Mouse (Mus musculus): Measurements from ENCODE around the gene Ulk4. TPM values are rescaled to one million over a fixed set of nuclear protein-coding genes. Genes with fewer than 3 reads are reported as not detected.
A peak's percentile ranks its signal among the peaks of the same experiment; 100 is the strongest.

Gene Ulk4
- polyA plus RNA-seq, 1 experiment, result 0.43 TPM

- WGBS, result 58% methylated on average over 2 of the region's 2 CpGs
- no peak for DNase-seq (ENCODE audit: low read depth, low spot score)
Measured at GRCm38 (mm10) chr9:121129533-121129932, 147.5 kb downstream of the Ulk4 start.

GRCm38 (mm10) chr9:121128934-121129333 lies 148.1 kb downstream of the Ulk4 start:
- 91% methylated on average over 8 of the region's 8 CpGs for WGBS
- DNase-seq (ENCODE audit: low read depth, low spot score), result no peak

GRCm38 (mm10) chr9:121127025-121127424 lies 150.0 kb downstream of the Ulk4 start:
- WGBS, result 45% methylated on average over 2 of the region's 2 CpGs
- DNase-seq (ENCODE audit: low read depth, low spot score), result no peak

GRCm38 (mm10) chr9:121124705-121125104 lies 152.3 kb downstream of the Ulk4 start:
- 54% methylated on average over 8 of the region's 8 CpGs for WGBS
- DNase-seq (ENCODE audit: low read depth, low spot score), result no peak

GRCm38 (mm10) chr9:121122039-121122438 lies 155.0 kb downstream of the Ulk4 start:
- no peak for DNase-seq (ENCODE audit: low read depth, low spot score)
- WGBS, result 57% methylated on average over 5 of the region's 5 CpGs

GRCm38 (mm10) chr9:121117936-121118335 lies 159.1 kb downstream of the Ulk4 start:
- no peak for DNase-seq (ENCODE audit: low read depth, low spot score)
- 13% methylated on average over 4 of the region's 4 CpGs for WGBS

- 35% methylated on average over 1 of the region's 1 CpGs for WGBS
- DNase-seq (ENCODE audit: low read depth, low spot score), result no peak
Measured at GRCm38 (mm10) chr9:121112131-121112530, 164.9 kb downstream of the Ulk4 start.

- WGBS, result 23% methylated on average over 10 of the region's 10 CpGs
- DNase-seq (ENCODE audit: low read depth, low spot score), result peak; percentile 16
Measured at GRCm38 (mm10) chr9:121108110-121108509, 168.9 kb downstream of the Ulk4 start.

- no peak for DNase-seq (ENCODE audit: low read depth, low spot score)
- 61% methylated on average over 5 of the region's 5 CpGs for WGBS
Measured at GRCm38 (mm10) chr9:121107643-121108042, 169.4 kb downstream of the Ulk4 start.

- no peak for DNase-seq (ENCODE audit: low read depth, low spot score)
- 37% methylated on average over 11 of the region's 11 CpGs for WGBS
Measured at GRCm38 (mm10) chr9:121107101-121107500, 169.9 kb downstream of the Ulk4 start.

- 87% methylated on average over 10 of the region's 10 CpGs for WGBS
Measured at GRCm38 (mm10) chr9:121101516-121101915, 175.5 kb downstream of the Ulk4 start.

GRCm38 (mm10) chr9:121099453-121099852 lies 177.5 kb downstream of the Ulk4 start:
- 89% methylated on average over 10 of the region's 10 CpGs for WGBS
- DNase-seq (ENCODE audit: low read depth, low spot score), result no peak

More at GRCm38 (mm10) chr9:121101516-121101915, 175.5 kb downstream of the Ulk4 start:
- no peak for DNase-seq (ENCODE audit: low read depth, low spot score)

GRCm38 (mm10) chr9:121093760-121094159 lies 183.2 kb downstream of the Ulk4 start:
- no peak for DNase-seq (ENCODE audit: low read depth, low spot score)
- WGBS, result 58% methylated on average over 7 of the region's 7 CpGs

GRCm38 (mm10) chr9:121092568-121092967 lies 184.4 kb downstream of the Ulk4 start:
- 73% methylated on average over 5 of the region's 5 CpGs for WGBS
- no peak for DNase-seq (ENCODE audit: low read depth, low spot score)

- DNase-seq (ENCODE audit: low read depth, low spot score), result no peak
- WGBS, result 88% methylated on average over 10 of the region's 10 CpGs
Measured at GRCm38 (mm10) chr9:121091016-121091735, 185.8 kb downstream of the Ulk4 start.

- DNase-seq (ENCODE audit: low read depth, low spot score), result no peak
- 53% methylated on average over 8 of the region's 8 CpGs for WGBS
Measured at GRCm38 (mm10) chr9:121087661-121088060, 189.3 kb downstream of the Ulk4 start.

- WGBS, result 84% methylated on average over 4 of the region's 4 CpGs
- DNase-seq (ENCODE audit: low read depth, low spot score), result no peak
Measured at GRCm38 (mm10) chr9:121084191-121084590, 192.8 kb downstream of the Ulk4 start.

- WGBS, result 91% methylated on average over 3 of the region's 3 CpGs
- no peak for DNase-seq (ENCODE audit: low read depth, low spot score)
Measured at GRCm38 (mm10) chr9:121080834-121081233, 196.2 kb downstream of the Ulk4 start.

GRCm38 (mm10) chr9:121080413-121080812 lies 196.6 kb downstream of the Ulk4 start:
- no peak for DNase-seq (ENCODE audit: low read depth, low spot score)
- 76% methylated on average over 10 of the region's 10 CpGs for WGBS

- DNase-seq (ENCODE audit: low read depth, low spot score), result no peak
- WGBS, result 44% methylated on average over 9 of the region's 9 CpGs
Measured at GRCm38 (mm10) chr9:121079388-121080088, 197.5 kb downstream of the Ulk4 start.

- DNase-seq (ENCODE audit: low read depth, low spot score), result no peak
- 30% methylated on average over 12 of the region's 12 CpGs for WGBS
Measured at GRCm38 (mm10) chr9:121076291-121076690, 200.7 kb downstream of the Ulk4 start.

All from large intestine, adult 2 months (tissue).